Comparison of ENCODE assay signal across 8 mouse cellular contexts in genomic region chr17:56425584-56425914, GRCm38 (mm10). TPM values are rescaled to one million over a fixed set of nuclear protein-coding genes. Genes with fewer than 3 reads are reported as not detected.
DNase-seq lines count a peak whose midpoint lies in the region; ATAC-seq lines count a peak whose summit lies in the region.

No protein-coding gene starts in this region.

- intact Hi-C loops in left cerebral cortex, postnatal 36 days (cut with DNase I): loop anchor here (5.0 kb wide), 2 partner anchors 37 to 132 kb away; no protein-coding TSS in a partner anchor

- peak; percentile 69 to 87 for DNase-seq in cerebellum, postnatal 4 days (ENCODE audit: low spot score in 2 of 2)
- DNase-seq in gastrocnemius, postnatal 25 days: peak; percentile 73
- peak; percentile 76 to 85 for DNase-seq in left cerebral cortex, postnatal 36 days (ENCODE audit: low spot score in 2 of 2)
- peak; percentile 82 for DNase-seq in mesoderm, embryonic 11.5 days (ENCODE audit: low read depth, low spot score)
- DNase-seq in right cerebral cortex, postnatal 10 days (ENCODE audit: low spot score in 2 of 2): peak; percentile 79 to 84
- peak; percentile 87 for DNase-seq in urinary bladder, postnatal 14 days (ENCODE audit: low spot score)

- peak; percentile 83 for ATAC-seq in activated CD4-positive, CD25-positive, alpha-beta regulatory T cell, adult 4 months
- ATAC-seq in inflammation-experienced regulatory T-cells, adult 6 months: peak; percentile 83

RNA-seq across cellular contexts. Expression of gene Ptprs, which starts 50.7 kb away (rescaled TPM):
- polyA plus RNA-seq in activated CD4-positive, CD25-positive, alpha-beta regulatory T cell, adult 4 months (2017; shearing (Covaris generic)): 1 to 10 TPM; 6.5 to 8.6 TPM
- 10 to 100 TPM; 37.7 to 39.6 TPM for total RNA-seq in gastrocnemius, postnatal 25 days (2021)
- 10 to 100 TPM in 1 of 3 experiments, 1 to 10 TPM in 2; 7.2 to 10.9 (median 8.8) TPM for polyA plus RNA-seq in inflammation-experienced regulatory T-cells, adult 6 months (2017; shearing (Covaris generic))
- 100 to 1,000 TPM; 576 to 675 TPM for total RNA-seq in left cerebral cortex, postnatal 36 days (2021)

Comparison
In these comparisons a context has a peak if more than half of its experiments do, and no peak if none do; other contexts are left out.
1. Peak in every context shown above with its lines: DNase-seq and ATAC-seq.
2. RNA of gene Ptprs, which starts 50.7 kb away (total RNA-seq): 576 to 675 TPM in left cerebral cortex, postnatal 36 days; 37.7 to 39.6 TPM in gastrocnemius, postnatal 25 days; every median in the first group is over 10 times any median in the second.